Mouse (Mus musculus): ENCODE measurements around the gene Srp68. TPM values are rescaled to one million over a fixed set of nuclear protein-coding genes. Genes with fewer than 3 reads are reported as not detected.

Srp68 gene
- polyA plus RNA-seq, 1 experiment from 2014 or later: 106 TPM

- Histone ChIP-seq H3K4me3 (no peak overlapping the region), H3K36me3 (peaks cover 98% of the 10 kb centered on the region), H3K27me3 (ENCODE audit: low read depth, poor library complexity, severe bottlenecking) (no peaks in the 10 kb centered on the region), H3K27ac (replicated peaks) (no peak overlapping the region), H3K9me3 (replicated peaks) (no peaks in the 10 kb centered on the region), H3K4me1 (peaks cover 5% of the 10 kb centered on the region; the same call in 1 of the 2 replicates)
- WGBS: 76% methylated on average over 3 of the region's 3 CpGs
- DNase-seq (ENCODE audit: low spot score): no peak
These were observed 23.0 kb upstream of the Srp68 start for GRCm38 (mm10) chr11:116297017-116297416.

- H3K36me3 ChIP-seq: peaks cover 94% of the 10 kb centered on the region
These were observed 22.2 kb upstream of the Srp68 start for GRCm38 (mm10) chr11:116296191-116296734.

GRCm38 (mm10) chr11:116294319-116294718, 20.3 kb upstream of the Srp68 start:
- Histone ChIP-seq H3K36me3 (peaks cover 93% of the 10 kb centered on the region), H3K4me3 (no peak overlapping the region), H3K4me1 (peaks cover 5% of the 10 kb centered on the region; the same call in 1 of the 2 replicates), H3K27ac (replicated peaks) (0 out of 2 replicates have a peak overlapping the region, but pooled peaks have one; percentile 20), H3K27me3 (ENCODE audit: low read depth, poor library complexity, severe bottlenecking) (no peaks in the 10 kb centered on the region), H3K9me3 (replicated peaks) (no peaks in the 10 kb centered on the region)
- peak; percentile 57 for DNase-seq (ENCODE audit: low spot score)
- 40% methylated on average over 5 of the region's 5 CpGs for WGBS

More at GRCm38 (mm10) chr11:116296191-116296734, 22.2 kb upstream of the Srp68 start:
- Histone ChIP-seq H3K27me3 (ENCODE audit: low read depth, poor library complexity, severe bottlenecking) (no peaks in the 10 kb centered on the region), H3K4me1 (peaks cover 5% of the 10 kb centered on the region; the same call in 1 of the 2 replicates), H3K9me3 (replicated peaks) (no peaks in the 10 kb centered on the region), H3K27ac (replicated peaks) (no peak overlapping the region), H3K4me3 (no peak overlapping the region)
- 90% methylated on average over 8 of the region's 8 CpGs for WGBS
- DNase-seq (ENCODE audit: low spot score): no peak

GRCm38 (mm10) chr11:116293538-116294137, 19.6 kb upstream of the Srp68 start:
- Histone ChIP-seq H3K27me3 (ENCODE audit: low read depth, poor library complexity, severe bottlenecking) (no peaks in the 10 kb centered on the region), H3K36me3 (peaks cover 93% of the 10 kb centered on the region), H3K9me3 (replicated peaks) (no peaks in the 10 kb centered on the region), H3K4me3 (no peak overlapping the region), H3K27ac (replicated peaks) (peak overlapping the region; percentile 20; the same call in 1 of the 2 replicates), H3K4me1 (peaks cover 5% of the 10 kb centered on the region; the same call in 1 of the 2 replicates)
- no peak for DNase-seq (ENCODE audit: low spot score)
- WGBS: 83% methylated on average over 12 of the region's 12 CpGs

- no peak for DNase-seq (ENCODE audit: low spot score)
- H3K4me3 ChIP-seq: no peak overlapping the region
- H3K27me3 ChIP-seq (ENCODE audit: low read depth, poor library complexity, severe bottlenecking): no peaks in the 10 kb centered on the region
- peaks cover 5% of the 10 kb centered on the region; the same call in 1 of the 2 replicates for H3K4me1 ChIP-seq
- H3K36me3 ChIP-seq: peaks cover 96% of the 10 kb centered on the region
- 89% methylated on average over 13 of the region's 13 CpGs for WGBS
- H3K9me3 ChIP-seq (replicated peaks): no peaks in the 10 kb centered on the region
- H3K27ac ChIP-seq (replicated peaks): no peak overlapping the region; the same call in 1 of the 2 replicates
These were observed 18.4 kb upstream of the Srp68 start for GRCm38 (mm10) chr11:116292401-116292800.

- Histone ChIP-seq H3K4me3 (no peak overlapping the region), H3K27me3 (ENCODE audit: low read depth, poor library complexity, severe bottlenecking) (peaks cover 6% of the 10 kb centered on the region), H3K9me3 (replicated peaks) (no peaks in the 10 kb centered on the region), H3K36me3 (peaks cover 81% of the 10 kb centered on the region), H3K27ac (replicated peaks) (no peak overlapping the region), H3K4me1 (peaks cover 5% of the 10 kb centered on the region)
- no peak for DNase-seq (ENCODE audit: low spot score)
- 93% methylated on average over 8 of the region's 8 CpGs for WGBS
These were observed 16.5 kb upstream of the Srp68 start for GRCm38 (mm10) chr11:116290556-116290955.

- Histone ChIP-seq H3K27ac (replicated peaks) (peak overlapping the region; percentile 50; the same call in 1 of the 2 replicates), H3K4me3 (no peak overlapping the region), H3K36me3 (peaks cover 49% of the 10 kb centered on the region), H3K4me1 (peaks cover 7% of the 10 kb centered on the region), H3K27me3 (ENCODE audit: low read depth, poor library complexity, severe bottlenecking) (peaks cover 38% of the 10 kb centered on the region), H3K9me3 (replicated peaks) (no peaks in the 10 kb centered on the region)
- DNase-seq (ENCODE audit: low spot score): no peak
- WGBS: 81% methylated on average over 5 of the region's 5 CpGs
These were observed 13.3 kb upstream of the Srp68 start for GRCm38 (mm10) chr11:116287351-116287750.

- H3K36me3 ChIP-seq: peaks cover 36% of the 10 kb centered on the region
- DNase-seq (ENCODE audit: low spot score): no peak
- no peak overlapping the region for H3K4me3 ChIP-seq
- WGBS: 79% methylated on average over 7 of the region's 7 CpGs
- peaks cover 54% of the 10 kb centered on the region for H3K27me3 ChIP-seq (ENCODE audit: low read depth, poor library complexity, severe bottlenecking)
- H3K27ac ChIP-seq (replicated peaks): no peak overlapping the region
- H3K9me3 ChIP-seq (replicated peaks): no peaks in the 10 kb centered on the region
- peaks cover 22% of the 10 kb centered on the region for H3K4me1 ChIP-seq
These were observed 11.8 kb upstream of the Srp68 start for GRCm38 (mm10) chr11:116285770-116286191.

GRCm38 (mm10) chr11:116283982-116284381, 10.0 kb upstream of the Srp68 start:
- Histone ChIP-seq H3K27ac (replicated peaks) (no peak overlapping the region), H3K4me1 (peaks cover 23% of the 10 kb centered on the region), H3K4me3 (no peak overlapping the region), H3K9me3 (replicated peaks) (no peaks in the 10 kb centered on the region), H3K36me3 (peaks cover 19% of the 10 kb centered on the region), H3K27me3 (ENCODE audit: low read depth, poor library complexity, severe bottlenecking) (peaks cover 66% of the 10 kb centered on the region)
- DNase-seq (ENCODE audit: low spot score): no peak
- whole genome bisulfite sequencing: 68% methylated on average over 6 of the region's 6 CpGs

- Histone ChIP-seq H3K27ac (replicated peaks) (no peak overlapping the region), H3K36me3 (peaks cover 10% of the 10 kb centered on the region), H3K4me3 (no peak overlapping the region), H3K27me3 (ENCODE audit: low read depth, poor library complexity, severe bottlenecking) (peaks cover 66% of the 10 kb centered on the region), H3K4me1 (peaks cover 23% of the 10 kb centered on the region), H3K9me3 (replicated peaks) (no peaks in the 10 kb centered on the region)
- 12% methylated on average over 48 of the region's 48 CpGs for WGBS
- DNase-seq (ENCODE audit: low spot score): no peak
These were observed 9.0 kb upstream of the Srp68 start for GRCm38 (mm10) chr11:116282912-116283521.

GRCm38 (mm10) chr11:116282089-116282488, 8.1 kb upstream of the Srp68 start:
- Histone ChIP-seq H3K4me3 (peak overlapping the region; percentile 46), H3K36me3 (0 out of 2 replicates have a peak, but pooled peaks cover under 1% of the 10 kb centered on the region), H3K27ac (replicated peaks) (no peak overlapping the region), H3K9me3 (replicated peaks) (no peaks in the 10 kb centered on the region), H3K27me3 (ENCODE audit: low read depth, poor library complexity, severe bottlenecking) (peaks cover 66% of the 10 kb centered on the region), H3K4me1 (peaks cover 23% of the 10 kb centered on the region)
- DNase-seq (ENCODE audit: low spot score): peak; percentile 43
- WGBS: 1% methylated on average over 11 of the region's 11 CpGs

- peaks cover 66% of the 10 kb centered on the region for H3K27me3 ChIP-seq (ENCODE audit: low read depth, poor library complexity, severe bottlenecking)
- DNase-seq (ENCODE audit: low spot score): no peak
- no peaks in the 10 kb centered on the region for H3K9me3 ChIP-seq (replicated peaks)
- no peaks in the 10 kb centered on the region for H3K36me3 ChIP-seq
- WGBS: 1% methylated on average over 18 of the region's 18 CpGs
- no peak overlapping the region for H3K27ac ChIP-seq (replicated peaks)
- peaks cover 23% of the 10 kb centered on the region for H3K4me1 ChIP-seq
- H3K4me3 ChIP-seq: peak overlapping the region; percentile 46
These were observed 7.7 kb upstream of the Srp68 start for GRCm38 (mm10) chr11:116281671-116282070.
